Mouse (Mus musculus): ENCODE data around the gene 2410004B18Rik. TPM values are rescaled to one million over a fixed set of nuclear protein-coding genes. Genes with fewer than 3 reads are reported as not detected.
A peak's percentile ranks its signal among the peaks of the same experiment; 100 is the strongest.
"Not testable (repeated sequence)": the region's sequence is repeated elsewhere in the genome, so short reads cannot be mapped to it uniquely, and the experiment has no call there.

The 2410004B18Rik gene
- total RNA-seq, 2 experiments from 2014 or later: 21.2 to 23.1 TPM

GRCm38 (mm10) chr3:145964018-145964387 lies 26.2 kb downstream of the 2410004B18Rik start:
- no peak for DNase-seq (ENCODE audit: low spot score in 2 of 2)

DNA sequence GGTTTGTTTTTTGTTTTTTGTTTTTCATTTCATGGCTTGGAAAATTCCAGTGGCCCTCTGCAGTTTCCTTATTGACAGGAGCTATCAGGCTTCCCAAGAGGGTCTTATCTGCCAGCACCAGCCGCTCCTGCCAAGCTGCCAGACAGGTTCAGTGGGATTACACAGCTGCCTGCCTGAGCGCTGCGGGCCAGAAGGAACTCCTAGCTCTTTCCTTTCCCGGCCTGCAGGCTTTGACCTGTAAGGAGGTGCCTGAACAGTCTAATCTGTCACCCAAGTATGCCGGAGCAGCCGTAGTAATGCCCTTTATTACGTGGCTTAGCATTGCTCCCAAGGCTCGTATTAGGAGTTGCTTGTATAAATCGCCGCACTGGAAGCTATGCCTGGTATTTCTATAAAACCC lies 26.7 kb downstream of the 2410004B18Rik start:
- no peak for DNase-seq (ENCODE audit: low spot score in 2 of 2)

- not testable (repeated sequence) for DNase-seq (ENCODE audit: low spot score in 2 of 2)
Observed at GRCm38 (mm10) chr3:145965583-145965982, 27.8 kb downstream of the 2410004B18Rik start.

GRCm38 (mm10) chr3:145966806-145967205 lies 29.0 kb downstream of the 2410004B18Rik start:
- DNase-seq (ENCODE audit: low spot score in 2 of 2): no peak

GRCm38 (mm10) chr3:145969031-145969501 lies 31.3 kb downstream of the 2410004B18Rik start:
- no peak for DNase-seq (ENCODE audit: low spot score in 2 of 2)

DNA sequence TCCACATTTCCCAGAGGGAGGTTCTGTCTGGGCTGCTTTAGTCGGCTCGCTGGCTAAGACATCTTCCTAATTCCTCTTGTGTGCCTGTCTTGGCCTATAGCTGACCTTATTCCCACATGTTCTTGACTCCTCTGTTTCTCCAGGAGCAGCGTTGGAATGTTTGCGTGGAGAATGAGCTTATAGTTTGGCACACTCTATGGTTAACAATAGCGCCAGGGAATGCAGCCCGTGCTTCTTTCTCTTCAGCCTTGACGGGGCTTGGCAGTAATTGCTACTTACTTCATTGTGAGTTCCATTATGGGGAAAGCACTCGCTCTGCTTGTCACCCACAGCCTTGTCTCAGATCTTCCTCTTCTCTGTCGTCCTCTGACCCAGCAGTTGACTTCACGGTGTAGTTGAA lies 33.7 kb downstream of the 2410004B18Rik start:
- DNase-seq (ENCODE audit: low spot score in 2 of 2): no peak

- DNase-seq (ENCODE audit: low spot score in 2 of 2): no peak
Observed at GRCm38 (mm10) chr3:145974986-145975385, 37.2 kb downstream of the 2410004B18Rik start.

DNA sequence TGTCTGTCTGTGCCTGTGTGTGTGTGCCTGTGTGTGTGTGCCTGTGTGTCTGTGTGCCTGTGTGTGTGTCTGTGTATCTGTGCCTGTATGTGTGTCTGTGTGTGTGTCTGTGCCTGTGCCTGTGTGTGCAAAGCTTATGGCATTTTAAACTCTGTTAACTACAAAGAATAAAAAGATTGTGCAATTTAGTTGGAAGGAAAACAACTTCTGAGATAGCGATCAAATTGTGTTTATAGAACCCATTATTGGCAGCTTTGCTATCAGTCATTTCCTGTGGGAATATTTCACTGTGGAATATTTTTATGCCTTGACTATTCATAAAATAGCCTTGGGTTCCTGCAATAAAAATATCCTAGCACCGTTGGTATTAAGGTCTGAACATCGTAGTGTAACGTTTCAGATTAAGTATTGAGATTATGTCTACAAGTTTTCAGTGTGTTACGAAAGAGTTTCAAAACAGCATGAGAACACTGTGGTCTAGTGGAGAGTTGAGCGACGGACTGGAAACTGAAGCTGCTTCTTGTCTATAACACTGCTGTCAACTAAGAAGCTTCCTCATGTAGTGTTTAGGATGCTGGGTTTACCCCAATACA lies 47.6 kb downstream of the 2410004B18Rik start:
- DNase-seq (ENCODE audit: low spot score in 2 of 2): no peak

DNA sequence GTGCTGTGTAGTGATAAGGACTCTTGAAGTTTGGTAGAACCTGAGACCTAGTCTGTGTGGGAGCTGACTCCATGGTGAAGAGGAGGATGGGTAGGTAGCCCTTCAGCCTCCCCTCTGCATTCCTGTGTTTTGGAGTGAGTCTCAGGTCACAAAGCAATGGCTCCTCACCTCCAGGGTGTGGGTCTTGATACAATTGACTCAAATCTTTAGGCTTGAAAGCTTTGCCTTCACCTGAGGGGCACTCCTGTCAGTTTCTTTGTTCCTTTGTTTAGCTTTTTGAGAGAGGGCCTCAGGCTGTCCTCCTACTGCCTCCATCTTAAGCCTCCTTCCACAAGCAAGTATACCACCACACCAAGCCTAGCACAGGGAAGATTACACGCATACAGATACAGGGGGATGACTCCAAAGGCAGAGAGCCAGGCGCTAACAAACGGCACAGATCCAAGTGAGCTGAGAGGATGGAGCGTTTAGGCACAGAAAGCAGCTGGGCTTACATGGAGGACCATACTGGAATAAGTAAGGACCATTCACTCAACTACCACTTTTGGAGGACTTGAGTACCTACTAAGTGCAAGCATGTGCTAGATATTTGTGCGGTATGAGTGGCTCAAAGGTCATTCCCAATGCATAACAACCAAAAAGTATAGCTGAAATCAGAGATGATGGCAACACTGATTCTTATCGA lies 48.6 kb downstream of the 2410004B18Rik start:
- DNase-seq (ENCODE audit: low spot score in 2 of 2): no peak

DNA sequence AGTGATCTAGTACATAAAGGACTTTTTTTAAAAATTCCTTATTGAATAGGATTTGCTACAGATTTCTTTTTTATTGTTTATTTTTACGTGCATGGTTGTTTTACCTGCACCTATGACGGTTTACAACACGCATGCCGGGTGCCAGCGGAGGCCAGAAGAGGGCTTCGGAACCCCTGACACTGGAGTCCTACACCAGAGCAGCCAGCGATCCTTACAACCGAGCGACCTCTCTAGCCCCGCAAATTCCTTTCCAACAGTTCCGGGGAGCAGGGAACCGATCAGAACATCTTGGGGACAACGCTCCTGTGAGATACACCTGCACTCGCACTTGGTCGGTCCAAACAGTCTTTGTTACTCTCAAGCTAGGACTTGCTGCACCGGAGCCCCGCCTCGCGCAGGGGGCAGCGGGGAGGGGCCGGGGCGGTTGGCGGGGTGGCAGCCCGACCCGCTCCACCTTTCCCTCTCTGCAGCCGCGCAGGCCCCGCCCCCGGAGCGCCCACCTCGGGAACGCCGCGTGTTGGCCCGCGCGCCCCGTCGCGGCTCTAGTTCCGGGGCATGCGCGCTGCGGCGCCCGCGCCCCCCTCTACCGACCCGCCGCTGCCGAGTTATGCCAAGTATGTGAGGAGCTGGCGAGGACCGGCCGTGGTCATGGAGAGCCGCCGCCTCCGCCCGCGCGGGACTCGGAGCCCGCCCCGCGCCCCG lies 49.6 kb downstream of the 2410004B18Rik start, which contains the start of gene Syde2:
Gene Syde2 (plus strand): TSS at position 603 of the 702 bp plus-strand sequence.
- DNase-seq (ENCODE audit: low spot score in 2 of 2): peak; percentile 75 to 76

- DNase-seq (ENCODE audit: low spot score in 2 of 2): peak; percentile 76 to 77
Observed at GRCm38 (mm10) chr3:145987970-145988683, 50.3 kb downstream of the 2410004B18Rik start.

DNA sequence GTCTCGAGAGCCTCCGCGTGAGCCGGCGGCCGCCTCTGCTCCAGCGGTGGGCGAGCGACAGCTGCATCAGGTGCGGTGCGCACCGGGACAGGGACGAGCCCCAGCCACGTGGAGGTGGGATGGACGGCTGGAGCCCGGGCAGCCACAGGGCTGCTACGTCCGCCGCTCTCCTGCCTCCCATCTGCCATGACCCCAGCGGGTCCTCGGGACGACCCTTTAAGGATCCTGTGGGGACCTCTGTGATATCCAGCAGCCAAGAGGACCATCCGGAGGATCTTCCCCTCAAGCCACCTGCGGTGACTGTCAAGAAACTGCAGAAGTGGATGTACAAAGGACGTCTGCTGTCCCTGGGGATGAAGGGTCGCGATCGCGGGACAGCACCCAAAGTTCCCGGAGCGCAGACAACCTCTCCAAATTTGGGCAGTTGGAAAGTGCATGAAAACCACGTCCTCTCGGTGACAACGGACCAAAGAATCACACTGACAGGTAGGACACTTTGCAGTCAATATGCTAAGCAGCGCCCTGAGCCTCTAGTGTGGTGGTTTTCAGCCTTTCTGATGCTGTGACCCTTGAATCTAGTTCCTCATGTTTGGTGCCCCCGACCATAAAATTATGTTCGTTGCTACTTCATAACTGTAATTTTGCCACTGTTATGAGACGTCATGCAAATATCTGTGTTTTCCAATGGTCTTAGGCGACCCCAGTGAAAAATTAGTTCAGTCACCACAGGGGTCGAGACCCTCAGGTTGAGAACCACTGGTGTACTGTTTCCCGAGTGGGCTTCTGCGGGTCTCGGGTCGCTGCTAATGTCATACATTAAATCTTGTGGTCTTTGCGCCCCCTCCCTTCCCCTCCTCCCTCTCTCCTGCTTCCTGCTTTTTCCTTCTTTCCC lies 51.1 kb downstream of the 2410004B18Rik start:
- no peak for DNase-seq (ENCODE audit: low spot score in 2 of 2)

GRCm38 (mm10) chr3:145989576-145990081 lies 51.8 kb downstream of the 2410004B18Rik start:
- DNase-seq (ENCODE audit: low spot score in 2 of 2): no peak

DNA sequence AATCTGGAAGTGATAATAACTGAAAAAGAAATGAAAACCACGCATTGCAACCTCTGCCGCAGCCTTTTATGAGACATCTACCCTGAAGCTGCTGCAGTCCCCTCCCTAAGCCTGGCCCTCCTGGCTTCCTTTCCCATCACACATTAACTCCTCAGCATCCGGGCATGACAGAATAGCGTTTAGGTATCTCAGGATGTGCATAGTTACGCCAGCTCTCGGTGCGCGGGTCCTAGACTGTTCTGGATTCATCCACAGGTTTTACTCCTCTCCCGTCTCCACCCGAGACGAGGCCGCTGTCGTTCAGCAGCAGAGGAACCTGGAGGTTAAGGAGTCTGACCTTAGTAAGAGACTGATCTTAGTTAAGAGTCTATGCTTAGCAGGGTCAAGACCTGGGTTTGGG lies 53.3 kb downstream of the 2410004B18Rik start:
- no peak for DNase-seq (ENCODE audit: low spot score in 2 of 2)

DNA sequence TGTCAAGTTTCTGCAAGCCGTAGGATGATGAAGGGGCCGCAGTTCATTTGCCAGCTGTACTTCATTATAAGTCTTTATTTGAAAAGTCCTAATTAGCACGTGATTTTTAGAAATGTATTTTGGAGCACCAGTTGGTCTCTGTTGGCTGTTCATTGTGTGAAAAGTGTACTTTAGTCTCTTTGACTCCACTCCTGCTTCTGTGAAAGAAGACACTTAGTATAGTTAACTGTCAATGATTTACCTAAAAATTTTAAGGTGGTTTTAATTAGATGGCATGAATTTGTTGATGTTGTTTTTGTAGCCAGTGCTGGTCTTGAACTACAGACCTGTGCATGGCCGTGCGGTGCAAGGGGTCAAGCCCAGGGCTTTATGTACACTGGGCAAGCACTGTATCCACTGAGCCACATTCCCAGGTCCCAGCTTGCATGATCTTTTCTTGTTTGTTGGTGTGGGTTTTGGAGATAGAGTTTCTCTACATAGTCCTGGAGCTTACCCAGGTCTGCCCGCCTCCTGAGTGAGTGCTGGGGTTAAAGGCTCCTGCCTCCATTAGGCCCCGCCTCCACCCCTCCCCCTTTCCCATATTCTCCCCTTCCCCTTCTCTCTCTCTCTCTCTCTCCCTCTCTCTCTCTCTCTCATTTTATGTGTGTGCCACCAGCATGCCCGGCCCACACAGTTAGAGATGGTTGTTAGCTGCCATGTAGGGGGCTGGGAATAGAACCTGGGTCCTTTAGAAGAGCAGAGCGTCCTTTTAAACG lies 54.3 kb downstream of the 2410004B18Rik start:
- DNase-seq (ENCODE audit: low spot score in 2 of 2): no peak

DNA sequence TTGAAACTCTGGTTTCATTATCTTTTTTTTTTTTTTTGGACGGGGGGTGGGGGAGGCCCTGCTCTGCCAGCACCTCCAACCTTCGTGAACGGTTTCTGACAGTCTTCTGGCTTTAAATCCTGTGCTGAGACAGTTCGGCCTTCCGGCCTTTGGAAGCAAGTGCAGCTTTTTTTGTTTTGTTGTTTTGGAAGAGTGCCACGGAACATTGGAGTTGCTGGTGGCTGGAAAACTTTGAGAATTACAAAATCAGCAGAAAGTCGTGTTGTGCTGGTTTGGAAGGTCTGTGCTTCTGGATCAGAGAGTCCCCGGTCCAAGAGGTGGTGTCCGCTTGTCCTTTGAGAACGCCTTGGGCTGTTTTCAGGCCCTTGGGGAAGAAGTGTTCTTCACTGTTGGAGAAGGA lies 55.0 kb downstream of the 2410004B18Rik start:
- peak in 1 of 2 experiments; percentile 12 for DNase-seq (ENCODE audit: low spot score in 2 of 2)

GRCm38 (mm10) chr3:145993481-145994201 lies 55.8 kb downstream of the 2410004B18Rik start:
- no peak for DNase-seq (ENCODE audit: low spot score in 2 of 2)
